Mouse (Mus musculus): ENCODE results near the gene Msh4. TPM values are rescaled to one million over a fixed set of nuclear protein-coding genes. Genes with fewer than 3 reads are reported as not detected.
A peak's percentile ranks its signal among the peaks of the same experiment; 100 is the strongest.

Gene Msh4
- polyA plus RNA-seq, 1 experiment from 2014 or later, result 0.08 TPM

GRCm38 (mm10) chr3:153937116-153937810, 31.3 kb upstream of the Msh4 start:
- Histone ChIP-seq H3K4me3 (ENCODE audit: low read length) (no peak overlapping the region), H3K27me3 (ENCODE audit: control insufficient read depth, insufficient read depth, low read depth, low read length) (no peaks in the 10 kb centered on the region), H3K4me2 (ENCODE audit: low read depth, low read length) (no peak overlapping the region), H3K36me3 (ENCODE audit: control insufficient read depth, insufficient read depth, low read length) (peaks cover 10% of the 10 kb centered on the region), H3K27ac (ENCODE audit: low read length) (no peak overlapping the region), H3K4me1 (replicated peaks; ENCODE audit: control insufficient read depth, insufficient read depth, low read length) (no peaks in the 10 kb centered on the region), H3K9me3 (ENCODE audit: control insufficient read depth, low read length) (no peaks in the 10 kb centered on the region), H3K9ac (ENCODE audit: low read length) (no peak overlapping the region)
- WGBS, result 91% methylated on average over 17 of the region's 17 CpGs
- no peak for ATAC-seq (ENCODE audit: low read depth)

DNA sequence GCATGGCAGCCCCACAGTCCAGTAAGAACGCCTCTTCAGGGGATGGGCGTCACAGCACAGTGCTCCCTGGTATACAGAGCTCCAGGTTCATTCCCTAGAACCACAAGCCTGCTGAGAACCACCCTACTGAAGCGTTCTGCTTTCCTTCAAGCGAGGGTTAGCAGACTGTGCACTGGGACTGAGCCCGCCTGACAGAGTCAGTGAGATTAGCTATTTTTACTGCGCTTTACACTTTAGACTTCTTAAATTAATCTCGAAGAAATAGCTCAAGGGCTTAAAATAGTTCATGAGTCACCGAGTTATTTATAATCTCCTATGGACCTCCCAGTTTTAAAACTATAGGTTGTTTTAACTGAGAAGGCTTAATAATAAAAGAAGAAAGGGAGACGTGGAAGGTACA, 29.9 kb upstream of the Msh4 start:
- WGBS, result 86% methylated on average over 9 of the region's 9 CpGs
- Histone ChIP-seq H3K4me1 (replicated peaks; ENCODE audit: control insufficient read depth, insufficient read depth, low read length) (no peaks in the 10 kb centered on the region), H3K4me3 (ENCODE audit: low read length) (no peak overlapping the region), H3K36me3 (ENCODE audit: control insufficient read depth, insufficient read depth, low read length) (peaks cover 10% of the 10 kb centered on the region), H3K27ac (ENCODE audit: low read length) (no peak overlapping the region), H3K27me3 (ENCODE audit: control insufficient read depth, insufficient read depth, low read depth, low read length) (no peaks in the 10 kb centered on the region), H3K9me3 (ENCODE audit: control insufficient read depth, low read length) (no peaks in the 10 kb centered on the region), H3K4me2 (ENCODE audit: low read depth, low read length) (no peak overlapping the region), H3K9ac (ENCODE audit: low read length) (no peak overlapping the region)
- no peak for ATAC-seq (ENCODE audit: low read depth)

GRCm38 (mm10) chr3:153932461-153932860, 26.5 kb upstream of the Msh4 start:
- Histone ChIP-seq H3K4me1 (replicated peaks; ENCODE audit: control insufficient read depth, insufficient read depth, low read length) (no peaks in the 10 kb centered on the region), H3K4me3 (ENCODE audit: low read length) (no peak overlapping the region), H3K9me3 (ENCODE audit: control insufficient read depth, low read length) (no peaks in the 10 kb centered on the region), H3K9ac (ENCODE audit: low read length) (no peak overlapping the region), H3K4me2 (ENCODE audit: low read depth, low read length) (no peak overlapping the region), H3K27ac (ENCODE audit: low read length) (no peak overlapping the region), H3K27me3 (ENCODE audit: control insufficient read depth, insufficient read depth, low read depth, low read length) (no peaks in the 10 kb centered on the region), H3K36me3 (ENCODE audit: control insufficient read depth, insufficient read depth, low read length) (peaks cover 16% of the 10 kb centered on the region)
- 86% methylated on average over 5 of the region's 5 CpGs for WGBS
- ATAC-seq (ENCODE audit: low read depth), result no peak

GRCm38 (mm10) chr3:153929526-153929925, 23.6 kb upstream of the Msh4 start:
- WGBS, result 86% methylated on average over 11 of the region's 11 CpGs

DNA sequence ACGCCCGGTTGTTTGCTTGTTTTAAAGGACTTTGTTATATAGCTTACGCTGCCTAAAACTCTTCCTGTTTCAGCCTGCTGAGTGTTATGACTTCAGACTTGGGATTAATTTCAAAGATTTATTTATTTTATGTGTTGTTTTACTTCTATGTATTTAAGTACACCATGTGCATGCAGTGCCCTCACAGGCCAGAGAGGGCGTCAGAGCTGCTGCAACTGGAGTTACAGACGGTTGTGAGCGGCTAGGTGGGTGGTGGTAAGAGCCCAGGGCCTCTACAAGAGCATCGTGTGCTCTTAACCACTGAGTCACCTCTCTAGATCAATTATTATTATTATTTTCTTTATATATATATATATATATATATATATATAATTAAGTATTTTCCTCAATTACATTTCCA, 20.4 kb upstream of the Msh4 start:
- WGBS, result 89% methylated on average over 7 of the region's 7 CpGs
- Histone ChIP-seq H3K4me1 (replicated peaks; ENCODE audit: control insufficient read depth, insufficient read depth, low read length) (no peaks in the 10 kb centered on the region), H3K4me3 (ENCODE audit: low read length) (no peak overlapping the region), H3K36me3 (ENCODE audit: control insufficient read depth, insufficient read depth, low read length) (peaks cover 26% of the 10 kb centered on the region), H3K9me3 (ENCODE audit: control insufficient read depth, low read length) (no peaks in the 10 kb centered on the region), H3K9ac (ENCODE audit: low read length) (no peak overlapping the region), H3K4me2 (ENCODE audit: low read depth, low read length) (no peak overlapping the region), H3K27me3 (ENCODE audit: control insufficient read depth, insufficient read depth, low read depth, low read length) (no peaks in the 10 kb centered on the region), H3K27ac (ENCODE audit: low read length) (no peak overlapping the region)
- ATAC-seq (ENCODE audit: low read depth), result no peak

More at GRCm38 (mm10) chr3:153929526-153929925, 23.6 kb upstream of the Msh4 start:
- no peaks in the 10 kb centered on the region for H3K9me3 ChIP-seq (ENCODE audit: control insufficient read depth, low read length)
- H3K4me2 ChIP-seq (ENCODE audit: low read depth, low read length), result no peak overlapping the region
- H3K36me3 ChIP-seq (ENCODE audit: control insufficient read depth, insufficient read depth, low read length), result peaks cover 22% of the 10 kb centered on the region
- H3K9ac ChIP-seq (ENCODE audit: low read length), result no peak overlapping the region
- no peak for ATAC-seq (ENCODE audit: low read depth)
- no peaks in the 10 kb centered on the region for H3K27me3 ChIP-seq (ENCODE audit: control insufficient read depth, insufficient read depth, low read depth, low read length)
- no peaks in the 10 kb centered on the region for H3K4me1 ChIP-seq (replicated peaks; ENCODE audit: control insufficient read depth, insufficient read depth, low read length)
- H3K27ac ChIP-seq (ENCODE audit: low read length), result no peak overlapping the region
- H3K4me3 ChIP-seq (ENCODE audit: low read length), result no peak overlapping the region

- no peak for ATAC-seq (ENCODE audit: low read depth)
- Histone ChIP-seq H3K4me3 (ENCODE audit: low read length) (no peak overlapping the region), H3K36me3 (ENCODE audit: control insufficient read depth, insufficient read depth, low read length) (peaks cover 17% of the 10 kb centered on the region), H3K27ac (ENCODE audit: low read length) (no peak overlapping the region), H3K9ac (ENCODE audit: low read length) (no peak overlapping the region), H3K4me2 (ENCODE audit: low read depth, low read length) (no peak overlapping the region), H3K9me3 (ENCODE audit: control insufficient read depth, low read length) (no peaks in the 10 kb centered on the region), H3K4me1 (replicated peaks; ENCODE audit: control insufficient read depth, insufficient read depth, low read length) (no peaks in the 10 kb centered on the region), H3K27me3 (ENCODE audit: control insufficient read depth, insufficient read depth, low read depth, low read length) (no peaks in the 10 kb centered on the region)
- 83% methylated on average over 10 of the region's 10 CpGs for WGBS
Observed at GRCm38 (mm10) chr3:153921147-153921910, 15.4 kb upstream of the Msh4 start.

DNA sequence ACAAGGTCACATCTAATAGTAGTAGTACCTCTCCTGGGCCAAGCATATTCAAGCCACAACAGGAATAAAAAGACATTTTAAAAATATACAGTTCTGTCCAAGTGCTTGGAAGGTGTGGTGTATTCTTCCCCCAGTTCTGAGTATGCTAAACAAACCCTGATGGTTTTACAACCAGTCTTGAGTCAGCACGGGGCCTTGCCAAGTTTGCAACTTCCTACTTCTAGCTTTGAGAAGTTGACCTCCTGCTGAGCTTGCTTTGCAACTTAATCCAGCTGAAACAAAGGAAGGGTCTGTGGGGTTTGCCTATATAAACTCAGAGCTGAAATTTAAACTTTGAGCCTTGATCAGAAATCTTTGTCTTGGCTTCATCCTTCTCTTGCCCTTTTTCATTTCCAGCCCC, 11.3 kb upstream of the Msh4 start:
- Histone ChIP-seq H3K9ac (ENCODE audit: low read length) (no peak overlapping the region), H3K27ac (ENCODE audit: low read length) (no peak overlapping the region), H3K4me1 (replicated peaks; ENCODE audit: control insufficient read depth, insufficient read depth, low read length) (peaks cover 2% of the 10 kb centered on the region), H3K4me3 (ENCODE audit: low read length) (no peak overlapping the region), H3K4me2 (ENCODE audit: low read depth, low read length) (no peak overlapping the region), H3K9me3 (ENCODE audit: control insufficient read depth, low read length) (no peaks in the 10 kb centered on the region), H3K36me3 (ENCODE audit: control insufficient read depth, insufficient read depth, low read length) (peaks cover 8% of the 10 kb centered on the region; the same call in 1 of the 2 replicates), H3K27me3 (ENCODE audit: control insufficient read depth, insufficient read depth, low read depth, low read length) (no peaks in the 10 kb centered on the region)
- 23% methylated on average over 1 of the region's 1 CpGs for WGBS
- ATAC-seq (ENCODE audit: low read depth), result no peak

DNA sequence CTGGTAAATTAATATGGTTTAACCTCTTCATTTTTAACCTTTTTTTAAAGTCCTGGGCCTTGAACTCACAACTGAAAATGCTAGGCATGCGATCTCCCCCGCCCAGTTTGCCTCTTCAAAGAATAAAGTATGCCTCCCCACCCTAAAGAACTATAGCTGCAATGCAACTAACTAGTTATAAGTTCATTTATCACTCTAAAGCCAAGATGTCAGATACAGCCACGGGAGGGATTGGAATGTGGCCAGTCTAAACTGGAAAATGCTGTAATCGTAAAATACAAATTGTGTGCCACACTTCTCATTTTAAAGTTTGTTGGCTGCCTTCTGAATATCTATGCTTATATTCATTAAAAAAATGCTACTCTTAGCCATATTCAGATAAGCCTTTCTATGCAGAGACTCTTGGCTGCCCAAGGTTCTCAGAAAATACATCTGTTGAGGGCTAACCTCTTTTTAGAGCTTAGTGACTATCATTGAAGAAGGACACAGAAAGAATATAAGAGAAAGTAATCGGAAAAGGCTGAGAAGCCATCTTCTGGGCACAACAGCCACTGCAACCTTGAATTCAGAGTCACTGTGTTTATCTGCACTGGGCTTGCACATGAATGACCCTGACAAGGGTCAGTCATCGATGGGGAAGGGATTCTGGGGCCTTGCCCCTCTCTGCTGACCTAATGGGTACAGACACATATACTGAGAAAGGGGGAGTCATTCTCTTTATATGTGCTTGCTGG, 7.7 kb upstream of the Msh4 start:
- Histone ChIP-seq H3K9ac (ENCODE audit: low read length) (peak overlapping the region; percentile 98), H3K4me2 (ENCODE audit: low read depth, low read length) (peak overlapping the region; percentile 80), H3K27me3 (ENCODE audit: control insufficient read depth, insufficient read depth, low read depth, low read length) (no peaks in the 10 kb centered on the region), H3K27ac (ENCODE audit: low read length) (peak overlapping the region; percentile 90; the same call in 1 of the 2 replicates), H3K9me3 (ENCODE audit: control insufficient read depth, low read length) (no peaks in the 10 kb centered on the region), H3K36me3 (ENCODE audit: control insufficient read depth, insufficient read depth, low read length) (peaks cover 24% of the 10 kb centered on the region), H3K4me3 (ENCODE audit: low read length) (peak overlapping the region; percentile 89), H3K4me1 (replicated peaks; ENCODE audit: control insufficient read depth, insufficient read depth, low read length) (peaks cover 24% of the 10 kb centered on the region)
- 29% methylated on average over 6 of the region's 6 CpGs for WGBS
- ATAC-seq (ENCODE audit: low read depth), result no peak
